Mouse (Mus musculus) ovary, adult 18-20 months (tissue): ENCODE data around the gene Ints5.
"Not testable (repeated sequence)": the region's sequence is repeated elsewhere in the genome, so short reads cannot be mapped to it uniquely, and the experiment has no call there.

Source experiments
- DNase-seq: peaks from one replicate; pipeline ENCODE4 v3.0.0; 2022; ENCODE audit warnings: low spot score, mixed read lengths

Gene Ints5

DNA sequence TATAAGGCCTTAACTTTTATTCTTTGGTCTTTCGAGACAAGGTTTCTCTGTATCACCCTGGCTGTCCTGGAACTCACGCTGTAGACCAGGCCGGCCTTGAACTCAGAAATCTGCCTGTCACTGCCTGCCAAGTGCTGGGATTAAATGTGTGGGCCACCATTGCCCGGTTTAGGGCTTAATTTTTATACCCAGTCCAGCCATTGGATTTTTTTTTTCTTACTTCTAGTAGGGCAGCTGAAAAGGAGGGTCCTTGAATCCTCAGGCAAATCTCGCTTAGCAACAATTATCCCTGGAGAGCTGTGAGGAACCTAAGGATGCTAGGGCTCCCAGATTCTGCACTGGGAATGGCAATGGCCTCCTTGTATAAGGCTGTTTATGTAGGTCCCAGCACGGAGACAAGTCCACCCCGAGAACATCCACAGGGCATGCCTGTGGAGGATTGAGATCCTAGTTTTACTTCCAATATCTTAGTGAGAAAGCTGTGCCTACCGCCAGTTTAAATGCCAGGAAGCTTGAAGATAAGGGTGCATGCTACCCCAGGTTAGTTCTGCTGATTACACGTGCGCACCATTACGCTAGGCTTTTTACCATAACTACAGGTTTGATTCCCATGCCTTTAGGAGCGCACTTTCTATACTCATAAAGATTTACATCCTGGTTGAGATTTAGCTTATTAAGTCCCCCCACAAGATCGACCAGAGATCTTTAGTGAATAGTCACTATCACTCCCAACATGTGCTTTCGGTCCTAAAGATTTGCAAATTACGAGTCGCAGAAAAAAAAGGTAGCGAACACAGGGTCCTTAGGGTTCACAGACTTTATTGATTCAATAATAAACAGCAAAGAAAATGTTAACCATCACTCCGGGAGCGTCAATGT, 5.0 kb upstream of the Ints5 start:
- no peak for DNase-seq

DNA sequence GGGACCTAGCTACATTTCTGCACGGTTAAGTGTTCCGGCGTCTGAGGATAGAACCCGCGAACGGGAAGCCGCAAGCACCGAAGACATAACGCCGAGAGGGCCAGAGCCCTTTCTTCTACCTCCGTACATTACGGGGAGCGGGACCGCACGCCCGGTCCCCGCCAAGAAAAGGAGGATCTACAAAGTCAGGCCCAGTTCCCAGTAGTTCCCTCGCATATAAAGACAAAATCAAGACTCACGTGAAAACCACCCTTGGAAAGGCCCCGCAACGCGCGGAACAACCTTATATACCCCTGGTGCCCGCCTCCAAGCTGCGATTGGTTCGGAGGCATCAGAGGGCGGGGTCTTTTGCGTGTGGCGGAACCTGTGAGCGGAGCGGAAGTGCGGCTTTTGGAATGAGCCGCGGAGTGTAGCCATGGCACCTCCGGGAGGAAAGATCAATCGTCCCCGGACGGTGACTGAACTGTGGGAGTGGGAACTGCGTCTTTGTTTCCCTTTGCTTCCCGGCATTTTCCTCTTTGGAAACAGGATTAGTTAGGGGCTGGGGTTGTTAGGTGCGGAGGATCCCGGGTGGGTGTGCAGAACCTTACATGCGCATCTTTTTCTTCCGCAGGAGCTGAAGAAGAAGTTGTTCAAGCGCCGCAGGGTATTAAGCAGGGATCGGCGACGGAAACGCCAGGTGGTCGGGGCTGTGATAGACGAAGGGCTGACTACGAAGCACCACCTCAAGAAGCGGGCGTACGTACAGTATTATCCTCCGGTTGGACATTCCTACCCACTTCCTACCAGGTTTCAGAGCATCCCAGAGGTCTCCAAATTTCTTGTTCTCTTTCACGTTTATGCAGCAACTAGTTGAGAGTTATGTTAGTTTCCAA, 4.1 kb upstream of the Ints5 start, which contains the start of the genes 1810009A15Rik and Gm49416:
Gene 1810009A15Rik, plus strand, starts transcription at position 343 of the 875 bp plus-strand sequence.
Gene Gm49416, plus strand, starts transcription at position 416 of the 875 bp plus-strand sequence.
- DNase-seq = peak; percentile 91

DNA sequence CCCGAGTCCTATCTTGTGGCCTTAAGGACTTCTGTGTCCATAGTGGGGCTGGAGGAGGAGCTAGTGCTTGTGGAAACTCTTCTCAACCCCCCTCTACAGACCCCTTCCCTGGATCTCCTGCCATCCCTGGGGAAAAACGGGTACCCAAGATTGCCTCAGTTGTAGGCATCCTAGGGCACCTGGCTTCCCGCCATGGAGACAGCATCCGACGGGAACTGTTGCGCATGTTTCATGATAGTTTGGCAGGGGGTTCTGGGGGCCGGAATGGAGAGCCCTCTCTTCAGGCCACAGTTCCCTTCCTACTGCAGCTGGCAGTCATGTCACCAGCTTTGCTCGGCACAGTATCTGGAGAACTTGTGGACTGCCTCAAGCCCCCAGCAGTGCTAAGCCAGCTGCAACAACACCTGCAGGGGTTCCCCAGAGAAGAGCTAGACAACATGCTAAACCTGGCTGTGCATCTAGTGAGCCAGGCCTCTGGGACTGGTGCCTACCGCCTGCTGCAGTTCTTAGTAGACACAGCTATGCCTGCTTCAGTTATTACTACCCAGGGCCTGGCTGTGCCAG, 2.7 kb downstream of the Ints5 start:
- DNase-seq = no peak

DNA sequence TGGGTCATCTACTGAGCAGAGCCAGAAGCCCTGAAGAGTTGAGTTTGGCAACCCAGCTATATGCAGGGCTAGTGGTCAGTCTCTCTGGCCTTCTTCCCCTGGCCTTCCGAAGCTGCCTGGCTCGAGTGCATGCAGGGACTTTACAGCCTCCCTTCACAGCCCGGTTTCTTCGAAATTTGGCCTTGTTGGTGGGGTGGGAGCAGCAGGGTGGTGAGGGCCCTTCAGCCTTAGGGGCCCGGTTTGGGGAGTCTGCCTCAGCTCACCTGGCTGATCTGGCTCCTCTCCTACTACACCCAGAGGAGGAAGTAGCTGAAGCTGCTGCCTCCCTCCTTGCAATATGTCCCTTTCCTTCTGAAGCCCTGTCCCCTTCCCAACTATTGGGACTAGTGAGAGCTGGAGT, 3.4 kb downstream of the Ints5 start:
- DNase-seq = not testable (repeated sequence)

DNA sequence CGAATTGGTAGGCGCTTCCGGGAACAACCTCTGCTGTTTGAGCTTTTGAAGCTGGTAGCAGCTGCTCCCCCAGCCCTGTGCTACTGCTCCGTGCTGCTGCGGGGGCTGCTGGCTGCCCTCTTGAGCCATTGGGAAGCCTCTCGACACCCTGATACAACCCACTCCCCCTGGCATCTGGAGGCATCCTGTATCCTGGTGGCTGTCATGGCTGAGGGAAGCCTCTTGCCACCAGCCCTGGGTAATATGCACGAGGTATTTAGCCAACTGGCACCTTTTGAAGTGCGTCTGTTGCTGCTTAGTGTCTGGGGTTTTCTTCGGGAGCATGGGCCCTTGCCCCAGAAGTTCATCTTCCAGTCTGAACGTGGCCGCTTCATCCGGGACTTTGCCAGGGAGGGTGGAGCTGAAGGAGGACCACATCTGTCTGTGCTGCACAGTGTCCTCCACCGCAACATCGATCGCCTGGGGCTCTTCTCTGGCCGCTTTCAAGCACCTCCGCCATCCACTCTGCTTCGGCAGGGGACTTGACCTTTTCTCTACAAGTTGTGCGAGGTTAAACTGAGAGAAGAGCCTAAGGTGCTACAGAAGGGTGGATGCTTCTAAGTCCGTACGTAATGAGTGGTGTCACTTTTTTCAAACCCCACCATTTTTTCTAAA, 4.5 kb downstream of the Ints5 start:
- peak; percentile 32 for DNase-seq

DNA sequence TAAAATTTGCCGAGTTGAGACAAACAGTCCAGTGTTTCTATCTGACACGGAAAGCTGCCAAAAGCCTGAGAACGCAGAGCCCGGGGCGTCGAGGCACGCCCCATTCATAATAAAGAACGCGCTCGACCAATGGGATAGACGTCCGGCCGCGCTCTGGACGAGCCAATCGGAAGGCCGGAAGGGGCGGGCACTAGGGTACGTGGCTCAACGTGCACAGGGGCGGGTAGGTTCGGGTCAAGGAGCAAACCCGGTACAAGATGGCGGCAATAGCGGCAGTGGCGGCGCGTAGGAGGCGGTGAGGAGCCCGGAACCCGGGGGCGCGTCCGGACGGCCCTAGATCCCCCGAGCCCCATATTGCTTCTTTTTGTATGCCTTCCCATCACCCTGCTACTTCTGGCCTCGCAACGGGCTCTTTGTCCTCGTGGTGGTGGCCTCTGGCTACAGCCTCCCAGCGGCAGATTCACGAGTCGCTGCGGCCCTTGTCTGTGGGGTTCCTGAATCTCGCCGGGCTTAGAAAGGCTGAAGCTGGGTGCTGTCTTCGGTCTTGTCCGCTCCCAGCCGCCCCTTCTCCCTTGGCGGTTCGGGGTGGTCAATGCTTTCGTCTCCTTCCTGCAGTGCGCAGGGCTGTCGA, 5.2 kb downstream of the Ints5 start, which contains the start of gene Ganab:
Gene Ganab, plus strand, starts transcription at position 207 of the 631 bp plus-strand sequence.
- peak; percentile 94 for DNase-seq

DNA sequence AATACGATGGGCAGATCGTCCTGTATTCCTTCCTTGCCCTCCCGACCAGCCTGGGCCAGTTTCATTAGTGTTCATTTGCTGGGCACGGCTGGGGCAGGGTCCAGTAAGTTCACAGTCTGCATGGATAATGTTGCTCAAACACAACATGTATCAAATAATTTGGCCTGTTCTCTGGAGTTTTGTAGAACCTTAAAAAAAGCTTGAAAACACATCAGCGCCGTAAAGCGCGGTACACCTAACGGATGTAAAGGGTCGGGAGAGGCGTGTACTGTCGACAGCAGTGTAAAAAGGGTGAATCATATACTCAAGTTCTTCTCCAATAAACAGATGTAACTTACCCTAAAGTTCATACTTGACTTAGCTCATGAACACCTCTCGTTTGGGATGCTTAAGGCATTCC, 5.8 kb downstream of the Ints5 start:
- DNase-seq = no peak

DNA sequence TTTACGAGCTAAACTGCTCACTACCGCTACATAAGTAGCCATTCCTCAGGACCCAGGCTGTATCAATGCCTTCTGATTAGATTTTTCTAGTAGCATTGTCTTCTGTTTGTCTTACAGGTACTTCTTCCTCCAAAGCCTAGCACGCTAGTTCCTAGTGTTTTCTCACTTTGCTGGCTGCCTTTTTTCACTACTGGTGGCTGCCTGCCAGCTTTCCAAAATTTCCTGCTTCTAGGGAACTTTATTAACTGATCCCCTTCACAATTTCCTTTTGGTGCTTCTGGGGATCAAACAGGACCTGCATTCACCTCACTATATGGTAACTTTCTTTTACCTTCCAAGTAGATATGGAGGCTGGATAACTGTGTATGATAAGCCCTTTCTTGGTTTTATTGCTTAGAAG, 6.3 kb downstream of the Ints5 start:
- DNase-seq = no peak

DNA sequence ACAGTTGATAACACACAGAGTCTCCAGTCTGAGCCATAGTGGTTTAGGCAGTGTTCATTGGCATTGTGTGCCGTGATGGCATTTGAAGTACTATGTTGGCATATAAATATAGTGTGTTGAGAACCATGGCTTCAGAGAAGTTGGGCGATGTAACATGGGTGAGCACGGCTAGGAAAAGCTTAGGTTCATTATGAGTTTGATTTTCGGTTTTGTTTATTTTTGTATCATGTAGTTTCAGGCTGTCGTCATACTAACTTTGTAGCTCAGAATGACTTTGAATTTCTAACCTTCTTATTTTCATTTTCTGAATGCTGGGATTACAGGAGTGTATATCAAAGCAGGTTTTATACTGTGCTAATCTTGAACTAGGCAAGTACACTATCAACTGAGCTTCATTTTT, 10.6 kb downstream of the Ints5 start:
- no peak for DNase-seq

DNA sequence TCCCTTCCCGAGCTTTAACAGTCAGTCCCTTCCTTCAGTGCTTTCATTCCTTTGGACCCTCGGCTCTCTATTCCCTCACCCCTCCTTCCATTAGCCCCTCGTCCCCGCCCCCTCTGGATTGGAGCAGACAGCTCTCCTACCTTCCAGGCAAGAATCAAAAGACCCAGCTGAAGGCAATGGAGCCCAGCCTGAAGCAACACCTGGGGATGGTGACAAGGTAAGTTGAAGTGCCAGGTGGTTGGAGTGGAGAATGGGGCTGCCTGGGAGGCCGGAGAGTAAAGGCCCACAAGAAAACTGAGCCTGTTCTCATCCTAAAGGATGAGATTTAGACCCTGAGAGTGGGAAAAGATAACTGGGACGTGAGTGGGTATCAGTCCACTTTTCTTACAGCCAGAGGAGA, 15.7 kb downstream of the Ints5 start:
- DNase-seq = no peak

DNA sequence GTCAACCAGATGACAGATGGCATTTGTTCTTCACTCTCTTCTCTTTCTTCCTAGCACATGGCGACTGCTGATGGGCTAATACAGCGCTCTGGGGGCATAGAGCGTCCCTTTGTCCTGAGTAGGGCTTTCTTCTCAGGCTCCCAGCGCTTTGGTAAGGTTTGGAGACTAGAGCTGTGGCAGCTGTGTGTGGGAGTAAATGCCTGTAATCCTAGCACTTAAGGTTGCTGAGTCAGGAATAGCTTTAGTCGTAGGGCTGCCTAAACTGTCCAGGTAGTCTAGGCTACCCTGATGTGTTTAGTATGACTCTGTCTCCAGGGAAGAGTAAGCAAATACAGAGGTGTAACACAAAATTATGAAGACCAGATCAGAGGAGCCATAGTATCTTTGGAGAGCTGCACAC, 19.0 kb downstream of the Ints5 start:
- no peak for DNase-seq

DNA sequence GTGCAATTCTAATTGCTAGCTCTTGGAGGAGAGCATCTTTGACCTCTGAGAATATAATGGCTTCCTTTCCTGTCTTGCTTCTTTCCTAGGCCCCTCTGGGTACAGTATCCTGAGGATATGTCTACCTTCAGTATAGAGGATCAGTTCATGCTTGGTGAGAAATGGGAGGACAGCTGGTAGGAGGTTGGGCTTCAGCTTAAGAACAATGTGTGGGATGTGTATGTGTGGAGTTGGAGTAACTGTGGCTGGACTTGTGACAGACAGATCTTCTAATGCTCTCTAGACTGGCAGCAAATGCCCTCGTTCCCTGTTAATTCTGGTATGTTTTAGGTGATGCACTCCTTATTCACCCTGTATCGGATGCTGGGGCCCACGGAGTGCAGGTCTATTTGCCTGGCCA, 21.4 kb downstream of the Ints5 start:
- DNase-seq = no peak

DNA sequence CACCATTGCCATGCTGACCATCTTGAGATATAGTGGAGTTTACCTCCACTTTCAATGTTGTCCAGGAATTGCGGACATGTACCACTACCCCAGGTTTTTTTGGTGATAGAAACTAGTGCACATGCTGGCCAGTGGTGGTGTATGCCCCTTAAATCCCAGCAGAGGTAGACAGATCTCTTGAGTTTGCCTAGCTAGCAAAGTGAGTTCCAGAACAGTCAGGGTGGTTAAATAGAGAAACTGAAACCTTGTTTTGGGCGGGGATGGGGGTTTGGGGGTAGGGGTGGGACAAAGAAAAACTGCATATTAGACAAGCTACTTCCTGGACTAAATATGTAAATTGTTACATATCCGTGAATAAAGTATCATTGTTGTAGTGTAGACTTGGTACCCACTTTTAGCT, 26.2 kb downstream of the Ints5 start:
- DNase-seq = no peak

DNA sequence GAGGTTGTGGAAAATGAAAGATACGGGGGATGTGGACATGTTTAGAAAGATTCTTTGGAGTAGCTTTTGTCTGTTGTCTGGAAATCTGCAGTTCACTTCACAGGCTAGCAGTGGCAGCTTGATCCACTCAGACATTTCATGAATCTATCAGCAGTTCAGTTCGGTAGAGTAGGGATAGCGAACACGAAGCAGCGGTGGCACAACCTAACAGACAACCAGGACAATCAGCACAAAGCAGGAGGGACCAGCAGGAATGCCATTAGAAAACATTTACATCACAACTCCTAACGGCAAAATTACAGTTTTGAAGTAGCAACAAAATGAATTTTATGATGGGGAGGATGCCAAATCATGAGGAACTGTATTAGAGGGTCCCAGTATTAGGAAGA, 26.9 kb downstream of the Ints5 start:
- no peak for DNase-seq

DNA sequence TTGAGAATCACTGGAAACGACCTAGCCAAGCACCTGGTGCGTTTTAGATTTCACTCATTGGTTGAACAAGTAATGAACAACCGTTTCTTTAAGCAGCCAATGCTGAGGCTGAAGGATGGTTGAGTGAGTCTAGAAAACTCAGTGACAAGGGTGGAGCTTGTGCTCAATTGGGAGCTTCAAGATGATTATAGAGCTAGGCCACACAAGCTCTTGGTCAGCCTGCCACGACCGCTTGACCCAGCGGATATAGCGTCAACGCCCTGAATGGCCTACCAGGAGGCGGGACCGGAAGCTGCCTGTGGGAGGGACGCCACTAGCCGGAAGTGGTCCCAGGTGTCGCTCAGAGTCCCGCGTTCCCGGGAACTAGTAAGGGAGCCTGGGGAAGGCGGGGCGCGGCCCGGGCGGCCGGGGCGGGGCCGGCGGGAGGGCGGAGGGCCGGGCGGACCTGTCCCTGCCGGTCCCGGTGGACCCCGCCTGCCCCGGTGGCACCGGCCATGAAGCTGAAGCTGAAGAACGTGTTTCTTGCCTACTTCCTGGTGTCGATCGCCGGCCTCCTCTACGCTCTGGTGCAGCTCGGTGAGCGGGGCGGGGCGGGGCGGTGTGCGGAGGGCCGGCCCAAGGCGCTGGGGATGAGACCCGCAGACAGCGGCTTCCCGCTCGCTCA, 27.4 kb downstream of the Ints5 start, which contains the start of gene B3gat3:
Gene B3gat3, plus strand, starts transcription at position 302 of the 664 bp plus-strand sequence.
- DNase-seq = peak; percentile 92

DNA sequence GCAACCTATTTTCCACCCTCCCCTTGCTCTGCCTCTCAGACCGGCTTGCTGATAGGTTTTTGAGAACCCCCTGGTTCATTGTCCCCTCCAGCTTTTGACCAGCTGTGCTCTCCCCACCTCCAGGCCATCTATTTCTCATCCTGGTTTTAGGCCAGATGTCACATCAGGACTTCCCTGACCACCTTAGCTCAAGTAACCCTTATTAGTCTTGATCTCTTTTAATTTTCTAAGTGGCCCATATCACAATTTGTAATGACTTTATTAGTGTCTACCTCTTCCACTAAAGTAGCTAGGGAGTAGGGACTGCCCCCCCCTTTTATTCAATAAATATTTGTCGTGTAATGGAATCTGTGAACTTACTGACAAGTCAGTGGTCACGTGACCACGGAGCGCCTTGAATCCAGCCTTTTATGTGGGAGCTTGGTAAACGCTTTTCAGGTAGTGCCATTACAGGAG, 28.1 kb downstream of the Ints5 start:
- DNase-seq = no peak

DNA sequence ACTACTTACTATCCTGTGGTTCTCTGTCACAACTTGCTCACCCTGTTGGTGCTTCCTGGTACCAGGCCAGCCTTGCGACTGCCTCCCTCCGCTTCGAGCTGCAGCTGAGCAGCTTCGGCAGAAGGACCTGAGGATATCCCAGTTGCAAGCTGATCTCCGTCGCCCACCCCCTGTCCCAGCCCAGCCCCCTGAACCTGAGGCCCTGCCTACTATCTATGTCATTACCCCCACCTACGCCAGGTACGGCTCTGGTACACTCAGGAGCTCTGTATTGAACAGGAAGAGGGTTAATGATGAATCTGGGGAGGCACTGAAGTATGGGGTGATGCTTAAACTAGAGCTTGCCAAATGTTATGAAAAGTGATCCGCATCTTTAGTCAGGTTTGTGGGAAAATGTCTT, 28.9 kb downstream of the Ints5 start:
- no peak for DNase-seq

DNA sequence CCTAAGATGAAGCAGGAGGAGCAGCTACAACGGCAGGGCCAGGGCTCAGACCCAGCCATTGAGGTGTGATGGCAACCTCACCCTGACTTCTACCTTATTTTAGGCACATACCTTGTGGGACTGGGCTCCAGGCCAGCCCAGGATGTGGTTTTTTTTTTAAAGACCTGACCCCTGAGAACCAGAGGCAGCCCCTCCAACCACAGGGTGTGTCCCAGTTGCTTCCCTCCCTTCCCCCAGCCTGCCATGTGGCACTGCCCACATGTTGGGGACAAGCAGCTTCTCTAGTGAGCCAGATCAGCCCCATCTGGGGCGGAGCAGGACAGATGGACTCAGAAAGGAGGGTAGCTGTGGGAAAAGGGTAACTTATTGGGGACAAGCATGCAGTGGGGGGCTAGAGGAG, 34.0 kb downstream of the Ints5 start:
- DNase-seq = no peak

DNA sequence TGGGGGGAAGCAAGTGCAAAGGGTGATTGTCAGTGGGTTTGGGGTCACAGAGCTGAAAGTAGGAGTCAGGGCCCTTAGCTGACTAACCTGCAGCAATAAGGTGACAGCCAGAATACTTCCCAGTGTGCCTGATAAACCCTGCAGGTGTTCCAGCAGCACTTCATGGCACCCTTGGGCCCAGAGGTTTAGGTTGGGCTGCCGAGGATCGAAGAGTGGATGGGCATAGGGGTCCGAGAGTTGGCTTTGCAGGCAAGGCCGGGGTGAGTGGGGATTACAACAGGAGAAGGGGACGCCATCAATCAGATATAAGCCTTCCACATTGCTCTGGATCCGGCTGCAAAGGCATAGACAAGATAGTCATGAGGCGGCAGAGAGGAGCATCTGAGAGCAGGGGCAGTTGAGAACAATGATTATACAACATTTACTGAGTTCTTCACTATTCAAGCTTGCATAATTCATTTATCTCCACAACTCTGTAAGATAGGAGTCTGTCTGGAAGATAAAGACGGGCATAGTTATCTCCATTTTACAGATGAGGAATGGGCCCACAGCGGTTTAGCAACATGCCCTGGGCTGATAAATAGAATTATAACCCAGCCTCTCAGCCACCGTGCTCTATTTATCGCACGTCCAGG, 35.2 kb downstream of the Ints5 start:
- no peak for DNase-seq

DNA sequence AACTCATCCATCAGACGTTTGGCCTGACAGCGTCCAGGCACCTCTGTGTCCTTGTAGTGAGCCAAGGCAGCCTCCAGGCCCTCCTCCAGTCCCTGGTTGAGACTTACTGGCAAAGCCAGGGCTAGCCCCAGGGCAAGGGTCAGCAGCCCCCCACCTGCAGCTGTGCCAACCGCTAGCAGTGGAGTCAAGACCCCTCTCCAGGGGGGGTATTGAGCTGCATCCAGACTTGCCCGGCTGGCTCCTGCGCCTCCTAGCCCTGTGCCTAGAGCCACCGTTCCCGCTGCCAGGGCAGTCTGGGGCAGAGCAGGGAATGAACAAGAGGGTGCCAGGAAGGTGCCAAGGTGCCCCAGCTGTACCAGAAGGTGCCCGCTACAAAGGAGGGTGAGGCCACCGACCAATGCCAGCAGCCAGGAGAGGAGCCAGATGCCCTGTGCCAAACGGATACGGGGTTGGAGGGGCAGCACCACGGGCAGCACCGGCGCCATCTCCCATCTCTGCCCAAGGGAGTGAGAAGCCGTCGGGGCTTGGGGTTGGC, 36.0 kb downstream of the Ints5 start:
- DNase-seq = no peak
